Mouse (Mus musculus) hindbrain, embryonic 13.5 days (tissue): Measurements from ENCODE around the gene Fgf2. TPM values are rescaled to one million over a fixed set of nuclear protein-coding genes. Genes with fewer than 3 reads are reported as not detected.

Experiments
- ATAC-seq: fragments of 200-750 bp; cut with Nextera tagmentation; 2 replicates; pipeline ENCODE4 v1.8.0; 2017; ENCODE audit warnings: moderate TSS enrichment; ENCODE audit not compliant: low FRiP score
- H3K27ac ChIP-seq: fragments of 300-500 bp; sonication (generic); 2 replicates; pipeline ENCODE4 v1.5.1; 2015; ENCODE audit warnings: inconsistent platforms, mild to moderate bottlenecking, moderate library complexity
- H3K27me3 ChIP-seq: fragments of 300-500 bp; sonication (generic); 2 replicates; pipeline ENCODE4 v1.6.1; 2015; ENCODE audit warnings: mild to moderate bottlenecking, inconsistent platforms
- H3K36me3 ChIP-seq: fragments of 300-500 bp; sonication (generic); 2 replicates; pipeline ENCODE4 v1.6.1; 2015; ENCODE audit warnings: mild to moderate bottlenecking, inconsistent platforms
- H3K4me1 ChIP-seq: fragments of 300-500 bp; sonication (generic); replicated peaks from 2 replicates; pipeline ENCODE4 v1.6.1; 2015; ENCODE audit warnings: inconsistent platforms
- H3K4me2 ChIP-seq: fragments of 300-500 bp; sonication (generic); 2 replicates; pipeline ENCODE4 v1.6.1; 2015; ENCODE audit warnings: inconsistent platforms, mild to moderate bottlenecking, moderate library complexity
- H3K4me3 ChIP-seq: fragments of 300-500 bp; sonication (generic); 2 replicates; pipeline ENCODE4 v1.5.1; 2015; ENCODE audit warnings: mild to moderate bottlenecking, inconsistent platforms
- H3K9ac ChIP-seq: fragments of 300-500 bp; sonication (generic); 2 replicates; pipeline ENCODE4 v1.6.1; 2015; ENCODE audit warnings: mild to moderate bottlenecking, inconsistent platforms
- H3K9me3 ChIP-seq: fragments of 300-500 bp; sonication (generic); 2 replicates; pipeline ENCODE4 v1.6.1; 2016; ENCODE audit warnings: inconsistent platforms
- WGBS: fragments of 180-500 bp; shearing (Covaris S2); methylation state at CpG from one replicate; pipeline ENCODE4 v1.1.7; 2015; 5-methylcytosine and 5-hydroxymethylcytosine counted together
- polyA plus RNA-seq: library from polyadenylated mRNA; unstranded; fragments of >200 nt; fragmentation: Nextera tagmentation; extraction: Ambion mirVana; gene quantifications from 2 replicates; pipeline ENCODE4 v1.2.1, GENCODE M21; 2015

The Fgf2 gene
- polyA plus RNA-seq, 1 experiment from 2014 or later: 0.34 TPM

GRCm38 (mm10) chr3:37397646-37398045 lies 49.5 kb downstream of the Fgf2 start:
- 82% methylated on average over 3 of the region's 3 CpGs for WGBS
- H3K9me3 ChIP-seq: no peaks in the 10 kb centered on the region
- ATAC-seq: no peak
- no peak overlapping the region for H3K4me2 ChIP-seq
- no peak overlapping the region for H3K9ac ChIP-seq
- no peaks in the 10 kb centered on the region for H3K27me3 ChIP-seq
- H3K4me1 ChIP-seq: no peaks in the 10 kb centered on the region
- H3K27ac ChIP-seq: no peak overlapping the region
- H3K36me3 ChIP-seq: no peaks in the 10 kb centered on the region
- no peak overlapping the region for H3K4me3 ChIP-seq

GRCm38 (mm10) chr3:37398661-37399395 lies 50.7 kb downstream of the Fgf2 start:
- Histone ChIP-seq H3K4me1 (no peaks in the 10 kb centered on the region), H3K9me3 (no peaks in the 10 kb centered on the region), H3K27ac (no peak overlapping the region), H3K9ac (no peak overlapping the region), H3K4me3 (no peak overlapping the region), H3K27me3 (no peaks in the 10 kb centered on the region), H3K4me2 (no peak overlapping the region), H3K36me3 (no peaks in the 10 kb centered on the region)
- 87% methylated on average over 7 of the region's 7 CpGs for WGBS
- no peak for ATAC-seq

GRCm38 (mm10) chr3:37401729-37402610 lies 53.8 kb downstream of the Fgf2 start:
- no peaks in the 10 kb centered on the region for H3K4me1 ChIP-seq
- H3K4me2 ChIP-seq: no peak overlapping the region
- no peak for ATAC-seq

GRCm38 (mm10) chr3:37407598-37407997 lies 59.5 kb downstream of the Fgf2 start:
- H3K4me1 ChIP-seq: no peaks in the 10 kb centered on the region
- H3K9me3 ChIP-seq: no peaks in the 10 kb centered on the region
- H3K36me3 ChIP-seq: no peaks in the 10 kb centered on the region
- no peak overlapping the region for H3K9ac ChIP-seq
- no peaks in the 10 kb centered on the region for H3K27me3 ChIP-seq
- no peak overlapping the region for H3K27ac ChIP-seq
- ATAC-seq: no peak
- H3K4me2 ChIP-seq: no peak overlapping the region
- H3K4me3 ChIP-seq: no peak overlapping the region

More at GRCm38 (mm10) chr3:37401729-37402610, 53.8 kb downstream of the Fgf2 start:
- Histone ChIP-seq H3K9ac (no peak overlapping the region), H3K27ac (no peak overlapping the region), H3K27me3 (no peaks in the 10 kb centered on the region), H3K4me3 (no peak overlapping the region), H3K36me3 (no peaks in the 10 kb centered on the region), H3K9me3 (no peaks in the 10 kb centered on the region)
- 82% methylated on average over 11 of the region's 11 CpGs for WGBS

GRCm38 (mm10) chr3:37413446-37413845 lies 65.3 kb downstream of the Fgf2 start:
- no peaks in the 10 kb centered on the region for H3K27me3 ChIP-seq
- H3K4me3 ChIP-seq: no peak overlapping the region
- H3K27ac ChIP-seq: no peak overlapping the region
- no peak overlapping the region for H3K9ac ChIP-seq
- no peaks in the 10 kb centered on the region for H3K9me3 ChIP-seq
- WGBS: 90% methylated on average over 3 of the region's 3 CpGs
- no peaks in the 10 kb centered on the region for H3K36me3 ChIP-seq
- no peak for ATAC-seq
- H3K4me2 ChIP-seq: no peak overlapping the region
- H3K4me1 ChIP-seq: peaks cover 5% of the 10 kb centered on the region

GRCm38 (mm10) chr3:37414413-37414960 lies 66.3 kb downstream of the Fgf2 start:
- no peak overlapping the region for H3K27ac ChIP-seq
- H3K9ac ChIP-seq: no peak overlapping the region
- H3K36me3 ChIP-seq: no peaks in the 10 kb centered on the region
- H3K9me3 ChIP-seq: no peaks in the 10 kb centered on the region
- no peaks in the 10 kb centered on the region for H3K27me3 ChIP-seq
- no peak for ATAC-seq
- no peak overlapping the region for H3K4me3 ChIP-seq
- WGBS: 55% methylated on average over 14 of the region's 14 CpGs
- H3K4me2 ChIP-seq: no peak overlapping the region
- peaks cover 10% of the 10 kb centered on the region for H3K4me1 ChIP-seq

GRCm38 (mm10) chr3:37418341-37418740 lies 70.2 kb downstream of the Fgf2 start:
- H3K36me3 ChIP-seq: no peaks in the 10 kb centered on the region
- H3K9ac ChIP-seq: peak overlapping the region; percentile 85
- no peak overlapping the region for H3K27ac ChIP-seq
- no peak for ATAC-seq
- peak overlapping the region; percentile 77 for H3K4me3 ChIP-seq
- H3K27me3 ChIP-seq: no peaks in the 10 kb centered on the region
- H3K4me2 ChIP-seq: peak overlapping the region; percentile 84
- no peaks in the 10 kb centered on the region for H3K9me3 ChIP-seq
- H3K4me1 ChIP-seq: peaks cover 22% of the 10 kb centered on the region
- WGBS: 83% methylated on average over 5 of the region's 5 CpGs

GRCm38 (mm10) chr3:37418961-37419457 lies 70.9 kb downstream of the Fgf2 start:
- peak overlapping the region; percentile 88 for H3K27ac ChIP-seq
- H3K9me3 ChIP-seq: no peaks in the 10 kb centered on the region
- H3K27me3 ChIP-seq: no peaks in the 10 kb centered on the region
- peaks cover 22% of the 10 kb centered on the region for H3K4me1 ChIP-seq
- peak overlapping the region; percentile 84 for H3K4me2 ChIP-seq
- no peak for ATAC-seq
- H3K4me3 ChIP-seq: peak overlapping the region; percentile 77
- 0% methylated on average over 30 of the region's 30 CpGs for WGBS
- H3K36me3 ChIP-seq: no peaks in the 10 kb centered on the region
- H3K9ac ChIP-seq: peak overlapping the region; percentile 85

- Histone ChIP-seq H3K36me3 (no peaks in the 10 kb centered on the region), H3K27me3 (no peaks in the 10 kb centered on the region), H3K4me3 (peak within 1 kb of the TSS; percentile 77), H3K27ac (peak within 1 kb of the TSS; percentile 88), H3K9ac (peak within 1 kb of the TSS; percentile 85), H3K4me2 (peak within 1 kb of the TSS; percentile 84), H3K9me3 (no peaks in the 10 kb centered on the region), H3K4me1 (peaks cover 22% of the 10 kb centered on the region)
- 0% methylated on average over 48 of the region's 50 CpGs for WGBS
- peak; percentile 97 for ATAC-seq
These were observed 71.4 kb downstream of the Fgf2 start, which contains the start of gene Spata5 for GRCm38 (mm10) chr3:37419458-37419991. Gene Spata5, plus strand, starts transcription at chr3:37419896.

- peak within 1 kb of the TSS; percentile 84 for H3K4me2 ChIP-seq
- H3K36me3 ChIP-seq: peaks cover 4% of the 10 kb centered on the region; the same call in 1 of the 2 replicates
- ATAC-seq: peak; percentile 88
- peak within 1 kb of the TSS; percentile 85 for H3K9ac ChIP-seq
- under 1% methylated on average over 50 of the region's 50 CpGs for WGBS
- H3K27ac ChIP-seq: peak within 1 kb of the TSS; percentile 88
- no peaks in the 10 kb centered on the region for H3K27me3 ChIP-seq
- H3K4me3 ChIP-seq: peak within 1 kb of the TSS; percentile 77
- H3K9me3 ChIP-seq: no peaks in the 10 kb centered on the region
- H3K4me1 ChIP-seq: peaks cover 22% of the 10 kb centered on the region
These were observed 71.9 kb downstream of the Fgf2 start, which contains the start of gene Nudt6 for GRCm38 (mm10) chr3:37420072-37420471. Gene Nudt6, minus strand, starts transcription at chr3:37420211.

GRCm38 (mm10) chr3:37420641-37421040 lies 72.5 kb downstream of the Fgf2 start:
- Histone ChIP-seq H3K27ac (peak overlapping the region; percentile 87), H3K4me1 (peaks cover 22% of the 10 kb centered on the region), H3K9ac (peak overlapping the region; percentile 76), H3K36me3 (peaks cover 6% of the 10 kb centered on the region; the same call in 1 of the 2 replicates), H3K4me3 (peak overlapping the region; percentile 77), H3K4me2 (peak overlapping the region; percentile 71), H3K27me3 (no peaks in the 10 kb centered on the region), H3K9me3 (no peaks in the 10 kb centered on the region)
- under 1% methylated on average over 24 of the region's 24 CpGs for WGBS
- no peak for ATAC-seq

- Histone ChIP-seq H3K4me3 (peak overlapping the region; percentile 77), H3K36me3 (peaks cover 9% of the 10 kb centered on the region), H3K9me3 (no peaks in the 10 kb centered on the region), H3K4me1 (peaks cover 22% of the 10 kb centered on the region), H3K27ac (no peak overlapping the region), H3K27me3 (no peaks in the 10 kb centered on the region), H3K9ac (peak overlapping the region; percentile 76), H3K4me2 (peak overlapping the region; percentile 71)
- 12% methylated on average over 3 of the region's 3 CpGs for WGBS
- no peak for ATAC-seq
These were observed 73.0 kb downstream of the Fgf2 start for GRCm38 (mm10) chr3:37421179-37421578.
